Mouse (Mus musculus): ENCODE measurements around the gene Wnt1.
"Not testable (repeated sequence)": the region's sequence is repeated elsewhere in the genome, so short reads cannot be mapped to it uniquely, and the experiment has no call there.

The Wnt1 gene

DNA sequence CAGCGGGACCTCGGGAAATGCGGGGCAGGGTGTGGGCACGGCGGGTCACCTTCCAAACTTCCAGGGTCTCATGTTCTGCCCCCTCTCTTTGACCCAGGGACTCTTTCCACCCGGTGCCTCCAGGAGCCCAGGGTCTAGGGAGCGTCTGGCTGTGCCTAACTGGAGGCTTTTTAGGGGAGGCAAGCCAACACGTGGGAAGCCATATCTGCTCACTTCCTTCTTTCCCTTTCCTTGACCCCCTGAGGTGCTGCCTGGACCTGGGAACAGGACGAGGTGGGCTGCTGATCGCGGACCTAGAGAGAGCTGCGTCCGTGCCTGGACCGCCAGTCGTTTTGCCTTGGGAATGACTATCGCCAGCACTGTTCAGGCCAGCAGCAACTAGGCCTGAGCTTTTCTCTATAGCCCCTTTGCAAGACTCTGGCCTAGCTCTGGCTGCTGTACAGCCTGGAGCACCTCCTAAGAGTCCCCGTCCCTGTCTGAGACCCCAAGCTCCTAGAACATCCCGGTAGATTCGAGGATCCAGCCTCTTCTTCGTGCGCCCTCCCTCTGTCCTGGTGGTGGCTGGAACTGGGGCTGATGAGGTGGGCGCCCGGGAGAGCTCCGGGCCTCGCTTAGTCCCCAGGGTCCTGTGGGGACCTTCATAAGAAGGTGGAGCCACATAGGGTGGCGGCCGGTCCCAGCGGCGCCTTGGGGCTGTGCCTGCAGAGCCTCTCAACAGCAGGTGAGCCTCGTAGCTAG lies 16.6 kb downstream of the Wnt1 start:
- DNase-seq (ENCODE audit: low spot score), result no peak

DNA sequence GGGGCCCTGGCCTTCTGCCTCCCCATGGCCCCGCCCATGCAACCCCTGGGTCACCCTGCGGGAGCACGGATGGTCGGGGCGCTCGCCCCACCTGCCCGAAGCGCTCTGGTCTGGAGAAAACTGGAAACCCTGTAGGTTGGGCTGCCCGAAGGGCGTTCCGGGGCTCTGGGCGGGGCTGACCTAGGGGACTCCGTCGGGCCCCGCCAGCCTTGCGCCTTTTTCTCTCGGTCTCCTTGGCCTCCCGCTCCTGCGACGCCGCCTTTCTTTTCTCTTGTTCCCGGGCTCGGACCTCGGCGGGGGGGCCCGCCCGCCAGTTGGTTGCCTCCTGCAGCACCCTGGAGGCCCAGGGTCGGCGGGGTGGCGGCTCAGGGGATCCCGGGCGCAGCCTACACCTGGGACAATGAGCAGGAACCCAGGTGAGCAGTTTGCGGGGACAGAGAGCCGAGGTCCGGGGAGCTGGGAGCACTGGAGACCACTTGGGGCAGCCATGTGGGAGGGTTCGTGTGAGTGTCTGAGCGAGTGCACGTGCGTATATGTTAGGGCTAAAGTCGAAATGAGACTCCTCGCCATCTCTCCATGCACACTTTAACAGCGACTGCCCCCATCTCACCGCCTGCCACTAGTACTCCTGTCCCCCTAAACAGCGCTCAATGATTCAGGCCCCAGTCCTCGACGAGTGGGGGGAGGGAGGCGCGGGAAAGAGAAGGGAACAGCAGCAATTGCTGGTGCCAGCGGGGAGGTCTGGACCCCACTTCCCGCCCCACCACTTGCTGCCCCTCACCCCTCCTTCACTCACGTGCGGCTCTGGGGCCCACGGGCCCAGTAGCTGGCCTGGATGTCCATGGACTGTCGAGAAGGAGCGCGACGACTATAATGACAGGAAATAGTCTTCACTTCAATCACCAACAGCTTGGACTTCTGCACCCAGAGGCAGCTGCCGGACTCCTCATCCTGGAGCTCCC lies 17.4 kb downstream of the Wnt1 start:
- DNase-seq (ENCODE audit: low spot score), result no peak

DNA sequence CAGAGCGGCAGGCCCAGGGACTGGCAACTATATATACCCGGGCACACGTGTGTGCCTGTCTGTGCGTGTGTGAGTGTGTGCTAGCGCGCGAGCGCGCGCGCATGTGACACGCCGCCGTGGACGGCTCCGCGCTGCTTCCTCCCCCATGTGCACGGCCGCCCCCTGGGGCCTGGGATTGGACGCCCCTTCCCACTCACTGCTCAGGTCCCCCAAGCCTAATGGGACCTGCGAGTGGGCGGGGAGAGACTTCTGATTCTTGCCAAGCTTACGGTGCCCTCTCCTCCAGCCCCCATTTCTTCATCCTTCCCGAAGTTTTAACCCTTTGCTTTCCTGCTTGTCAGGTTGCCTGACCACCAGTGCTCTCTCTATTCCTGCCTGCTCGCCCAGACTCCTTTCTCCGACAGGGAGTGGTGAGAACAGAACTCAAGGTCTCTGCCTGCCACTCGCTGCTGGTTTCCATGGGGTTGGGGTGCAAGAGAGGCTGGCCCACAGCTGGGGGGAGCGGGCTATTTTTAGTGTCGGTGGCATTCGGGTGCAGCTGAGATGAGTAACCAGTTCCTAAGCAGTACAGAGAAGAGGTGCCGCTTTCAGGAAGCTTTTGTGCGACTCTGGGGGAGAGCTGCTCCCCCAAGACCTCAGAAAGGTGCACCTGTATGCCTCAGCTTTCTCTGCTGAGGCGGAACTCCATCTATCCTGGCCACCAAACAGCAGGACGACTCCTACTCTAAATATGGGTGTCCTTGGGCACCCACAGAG lies 18.4 kb downstream of the Wnt1 start:
- no peak for DNase-seq (ENCODE audit: low spot score)

DNA sequence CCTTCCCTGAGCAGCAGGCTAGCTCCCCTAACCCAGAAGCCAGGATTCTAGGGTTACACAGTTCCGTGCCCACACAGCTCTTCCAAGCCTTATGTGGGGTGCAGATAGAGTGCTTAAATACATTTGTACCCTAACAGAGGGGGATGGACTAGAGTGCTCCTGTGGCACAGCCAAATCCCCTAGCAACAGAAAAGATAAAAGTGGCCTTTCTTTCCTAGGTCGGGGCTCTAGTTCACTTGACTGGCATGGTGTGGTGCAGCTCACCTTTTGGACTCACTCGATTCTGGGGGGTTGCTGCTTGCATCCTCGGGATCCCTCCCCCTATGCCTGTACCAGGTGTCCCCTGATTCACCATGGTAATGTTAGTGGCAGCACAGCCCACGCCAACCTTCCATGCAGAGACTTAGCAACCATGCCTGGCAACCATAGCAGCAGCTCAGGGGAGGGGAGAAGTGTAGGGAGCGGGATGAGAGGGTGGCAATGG lies 19.0 kb downstream of the Wnt1 start:
- no peak for DNase-seq (ENCODE audit: low spot score)

DNA sequence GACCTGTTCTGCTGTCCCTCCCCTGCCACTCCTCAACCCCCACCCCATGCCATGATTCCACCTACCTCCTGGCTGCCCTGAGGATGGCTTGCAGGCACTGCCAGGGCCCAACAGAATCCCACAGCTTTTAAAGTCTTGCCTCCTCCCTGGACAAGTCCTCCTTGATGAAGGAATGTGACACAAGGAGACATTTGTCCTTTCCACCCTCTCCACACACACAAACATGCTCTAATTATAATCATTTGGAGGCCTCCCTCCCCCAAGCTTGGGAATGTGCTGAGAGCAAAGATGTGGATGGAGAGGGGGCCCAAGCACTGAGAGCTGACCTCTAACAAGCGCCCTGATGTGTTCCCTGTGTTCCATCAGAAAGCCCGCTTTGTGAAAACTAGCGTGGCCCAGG lies 19.7 kb downstream of the Wnt1 start, which contains the start of gene Ddn:
Ddn (minus strand) TSS at position 101 of the 400 bp plus-strand sequence.
- DNase-seq (ENCODE audit: low spot score), result no peak

DNA sequence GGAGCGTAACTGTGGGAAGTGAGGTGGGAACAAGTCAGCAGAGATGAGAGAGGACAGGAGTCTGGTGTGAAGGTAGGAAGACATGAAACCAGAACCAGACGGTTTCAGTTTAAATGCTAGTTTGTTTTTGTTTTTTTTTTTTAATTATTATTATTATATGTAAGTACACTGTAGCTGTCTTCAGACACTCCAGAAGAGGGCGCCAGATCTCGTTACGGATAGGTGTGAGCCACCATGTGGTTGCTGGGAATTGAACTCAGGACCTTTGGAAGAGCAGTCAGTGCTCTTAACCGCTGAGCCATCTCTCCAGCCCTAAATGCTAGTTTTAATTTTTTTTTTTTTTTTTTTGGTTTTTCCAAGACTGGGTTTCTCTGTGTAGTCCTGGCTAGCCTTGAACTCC lies 20.6 kb downstream of the Wnt1 start:
- not testable (repeated sequence) for DNase-seq (ENCODE audit: low spot score)

DNA sequence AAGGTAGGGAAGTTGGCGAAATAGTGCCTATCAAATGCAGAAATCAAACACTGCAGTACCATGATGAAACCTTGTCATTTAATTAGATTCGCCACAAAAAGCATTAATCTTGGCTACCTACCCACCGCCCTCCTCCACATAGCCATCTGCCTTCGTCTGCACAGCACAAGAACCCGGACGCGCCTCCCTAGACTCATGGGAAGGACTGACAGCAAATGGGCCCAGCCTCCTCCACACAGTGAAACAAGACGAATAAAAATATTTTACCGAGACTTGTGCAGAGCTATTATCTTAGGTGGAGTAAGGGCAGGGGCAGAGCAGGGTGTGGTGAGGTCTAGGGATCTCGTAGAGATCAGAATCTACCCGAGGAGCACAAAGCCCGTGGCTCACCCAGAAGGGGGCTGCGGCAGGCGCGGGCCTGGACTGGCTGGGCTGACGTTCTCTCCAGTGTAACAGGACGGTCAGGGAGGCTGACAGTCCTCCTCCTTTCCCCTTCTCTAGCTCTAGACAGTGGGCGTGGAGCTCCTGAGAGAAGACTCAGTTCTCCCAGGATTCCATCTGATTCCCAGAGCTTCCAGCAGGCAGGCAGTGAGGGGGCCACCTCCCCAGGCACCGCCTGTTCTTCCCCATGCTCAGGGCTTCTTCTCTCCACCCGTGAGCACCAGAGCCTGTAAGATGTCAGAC lies 23.2 kb downstream of the Wnt1 start:
- no peak for DNase-seq (ENCODE audit: low spot score)

DNA sequence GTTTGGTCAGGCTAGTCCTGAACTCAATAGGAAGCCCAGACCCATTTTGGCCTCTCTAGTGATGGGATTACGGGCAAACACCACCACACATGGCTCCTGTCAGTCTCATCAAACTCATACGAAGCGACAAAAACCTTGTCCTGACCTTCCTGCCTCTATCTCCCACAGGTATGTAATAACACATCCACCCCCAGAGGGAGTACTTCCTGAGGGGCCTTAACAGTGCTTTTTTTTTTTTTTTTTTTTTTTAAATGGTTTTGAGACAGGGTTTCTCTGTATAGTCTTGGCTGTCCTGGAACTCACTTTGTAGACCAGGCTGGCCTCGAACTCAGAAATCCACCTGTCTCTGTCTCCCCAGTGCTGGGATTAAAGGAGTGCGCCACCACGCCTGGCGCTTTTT lies 28.5 kb downstream of the Wnt1 start:
- DNase-seq (ENCODE audit: low spot score), result no peak

DNA sequence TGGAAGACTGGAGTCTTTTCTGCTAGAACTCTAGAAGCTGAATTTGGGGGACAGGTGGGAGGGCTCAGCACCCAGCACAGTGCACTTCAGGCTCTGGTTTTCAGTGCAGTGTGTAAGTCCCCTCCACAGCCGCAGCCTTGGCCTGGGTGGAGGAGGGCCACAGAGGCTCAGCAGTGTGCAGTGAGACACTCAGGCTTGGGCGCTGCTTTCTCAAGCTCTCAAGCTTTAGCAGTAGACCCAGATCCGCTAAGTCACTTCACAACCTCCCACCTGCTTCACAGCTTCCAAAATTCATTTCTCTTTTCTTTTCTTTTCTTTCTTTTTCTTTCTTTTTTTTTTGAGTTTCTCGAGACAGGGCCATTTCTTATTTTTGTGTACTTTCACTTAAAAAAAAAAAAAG lies 31.3 kb downstream of the Wnt1 start:
- no peak for DNase-seq (ENCODE audit: low spot score)

DNA sequence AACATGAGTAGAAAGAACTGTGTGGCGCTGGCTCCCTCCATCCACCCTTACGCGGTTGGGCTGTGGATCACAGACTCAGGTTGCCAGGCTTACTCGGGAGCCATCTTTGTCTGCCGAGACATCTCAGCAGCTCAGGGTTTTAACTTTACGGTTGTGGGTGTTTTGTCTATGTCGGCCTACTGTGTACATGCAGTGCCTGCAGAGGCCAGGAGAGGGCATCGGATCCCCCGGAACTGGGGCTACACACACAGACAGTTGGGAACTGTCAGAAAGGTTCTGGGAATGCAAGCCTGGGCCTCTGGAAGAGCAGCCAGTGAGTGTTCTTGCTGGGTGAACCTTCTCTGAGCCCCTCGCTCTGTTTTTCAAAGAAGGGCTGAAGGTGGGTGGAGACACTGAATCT lies 31.7 kb downstream of the Wnt1 start:
- no peak for DNase-seq (ENCODE audit: low spot score)

DNA sequence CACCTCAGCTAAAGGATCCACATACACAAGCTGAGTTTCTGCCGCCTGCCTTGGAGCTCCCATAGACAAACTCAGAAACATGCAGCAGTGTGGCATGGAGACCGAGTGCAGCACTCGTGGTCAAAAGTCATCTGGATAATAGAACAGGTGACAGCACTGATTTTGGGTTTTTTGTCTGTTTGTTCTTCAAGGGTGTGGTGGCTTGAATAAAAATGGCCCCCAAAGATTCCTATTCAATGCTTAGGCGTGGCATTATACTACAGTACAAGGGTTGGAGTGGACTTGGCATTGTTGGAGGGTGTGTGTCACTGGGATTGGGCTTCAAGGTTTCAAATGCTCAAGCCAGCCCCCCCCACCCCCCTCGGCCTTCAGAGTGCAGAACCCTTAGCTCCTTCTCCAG lies 32.5 kb downstream of the Wnt1 start:
- no peak for DNase-seq (ENCODE audit: low spot score)

DNA sequence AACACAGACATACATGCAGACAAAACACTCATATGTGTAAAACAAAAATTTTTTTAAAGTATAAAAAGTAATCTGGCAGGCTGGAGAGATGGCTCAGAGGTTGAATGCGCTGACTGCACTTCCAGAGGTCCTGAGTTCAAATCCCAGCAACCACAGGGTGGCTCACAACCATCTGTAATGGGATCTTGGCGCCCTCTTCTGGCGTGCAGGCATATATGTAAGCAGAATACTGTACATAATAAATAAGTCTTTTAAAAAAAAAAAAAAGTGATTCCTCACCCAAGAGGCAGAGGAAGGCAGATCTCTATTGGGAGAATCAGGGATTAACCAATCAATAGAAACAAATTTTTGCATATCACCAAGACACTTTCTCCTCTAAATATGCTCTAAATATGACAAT lies 33.8 kb downstream of the Wnt1 start:
- DNase-seq (ENCODE audit: low spot score), result no peak

DNA sequence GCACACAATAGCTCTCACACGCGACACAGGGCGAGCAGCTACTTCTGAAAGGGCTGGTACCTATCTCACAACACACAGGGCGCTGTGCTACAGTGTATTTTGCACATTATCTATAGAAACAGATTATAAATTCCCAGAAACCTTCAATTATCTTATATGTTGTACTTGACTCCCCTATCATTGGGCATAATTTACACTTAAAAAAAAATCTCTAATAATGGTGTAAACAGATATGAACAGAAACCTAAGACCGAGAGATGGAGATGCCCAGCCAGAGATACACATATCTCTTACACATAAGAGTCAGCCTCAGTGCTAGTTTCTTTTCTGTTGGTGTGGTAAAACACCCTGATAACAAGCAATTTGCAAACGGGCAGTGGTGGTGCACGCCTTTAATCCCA lies 38.0 kb downstream of the Wnt1 start:
- no peak for DNase-seq (ENCODE audit: low spot score)

DNA sequence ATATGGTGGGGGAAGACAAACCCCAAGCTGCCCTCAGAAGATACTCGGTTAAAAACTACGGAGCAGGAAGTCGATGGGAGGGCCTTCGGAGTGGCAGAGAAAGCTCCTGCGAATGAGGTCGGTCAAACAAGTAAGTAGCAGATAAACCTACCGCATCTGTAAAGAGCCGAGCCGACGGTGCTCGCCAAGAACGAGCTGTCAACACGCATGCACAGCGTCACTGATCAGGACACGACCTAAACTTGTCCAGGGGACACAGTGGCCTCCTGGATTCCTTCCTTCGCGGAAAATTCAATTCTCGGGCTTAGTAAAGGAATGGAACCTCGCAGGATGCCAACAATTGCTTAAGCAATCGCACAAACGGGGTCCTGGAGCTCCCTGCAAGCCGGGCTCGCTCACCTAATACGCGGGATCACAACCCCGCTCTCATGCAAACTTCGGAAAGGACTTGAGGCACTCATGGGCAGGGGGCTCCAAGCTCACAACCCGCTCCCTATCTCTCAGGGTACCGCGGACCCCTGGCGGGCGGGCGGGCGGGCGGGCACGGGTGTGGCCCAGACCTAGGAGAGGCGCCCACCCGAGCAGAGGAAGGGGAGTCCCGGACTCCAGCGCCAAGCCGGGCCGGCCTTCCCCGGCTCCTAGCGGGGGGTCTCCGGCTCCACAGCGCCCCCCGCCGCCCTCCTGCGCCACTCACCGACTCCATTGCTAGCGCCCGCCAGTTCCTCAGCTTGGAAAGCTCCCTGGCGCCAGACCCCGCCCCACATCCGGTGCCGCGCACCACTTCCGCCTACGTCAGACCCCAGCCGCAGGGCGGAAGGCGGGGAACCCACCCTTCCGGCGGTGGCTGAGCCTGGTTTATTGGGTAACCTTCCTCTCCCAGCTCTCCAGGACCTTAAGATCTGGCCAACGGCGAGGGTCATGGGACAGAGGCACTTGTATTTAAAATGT lies 41.4 kb downstream of the Wnt1 start, which contains the start of gene Prkag1:
Prkag1 (minus strand) TSS at position 786 of the 948 bp plus-strand sequence.
- peak; percentile 89 for DNase-seq (ENCODE audit: low spot score)

DNA sequence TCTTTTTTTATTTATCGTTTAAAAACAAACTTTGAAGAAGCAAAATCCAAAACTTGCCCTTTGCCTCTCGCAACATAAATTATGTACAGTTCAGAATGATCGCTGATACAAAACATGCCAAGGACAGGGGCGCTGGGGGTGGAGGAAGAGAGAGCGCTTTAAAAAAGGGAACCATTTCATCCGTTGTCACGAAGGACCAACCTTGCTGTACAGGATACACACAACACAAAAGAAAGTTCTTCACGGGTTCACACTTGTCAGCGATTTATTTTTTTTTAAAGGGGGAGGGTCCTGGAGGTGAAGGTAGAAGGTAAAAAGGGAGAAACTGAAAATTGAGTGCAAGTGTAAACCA lies 42.0 kb downstream of the Wnt1 start:
- no peak for DNase-seq (ENCODE audit: low spot score)

DNA sequence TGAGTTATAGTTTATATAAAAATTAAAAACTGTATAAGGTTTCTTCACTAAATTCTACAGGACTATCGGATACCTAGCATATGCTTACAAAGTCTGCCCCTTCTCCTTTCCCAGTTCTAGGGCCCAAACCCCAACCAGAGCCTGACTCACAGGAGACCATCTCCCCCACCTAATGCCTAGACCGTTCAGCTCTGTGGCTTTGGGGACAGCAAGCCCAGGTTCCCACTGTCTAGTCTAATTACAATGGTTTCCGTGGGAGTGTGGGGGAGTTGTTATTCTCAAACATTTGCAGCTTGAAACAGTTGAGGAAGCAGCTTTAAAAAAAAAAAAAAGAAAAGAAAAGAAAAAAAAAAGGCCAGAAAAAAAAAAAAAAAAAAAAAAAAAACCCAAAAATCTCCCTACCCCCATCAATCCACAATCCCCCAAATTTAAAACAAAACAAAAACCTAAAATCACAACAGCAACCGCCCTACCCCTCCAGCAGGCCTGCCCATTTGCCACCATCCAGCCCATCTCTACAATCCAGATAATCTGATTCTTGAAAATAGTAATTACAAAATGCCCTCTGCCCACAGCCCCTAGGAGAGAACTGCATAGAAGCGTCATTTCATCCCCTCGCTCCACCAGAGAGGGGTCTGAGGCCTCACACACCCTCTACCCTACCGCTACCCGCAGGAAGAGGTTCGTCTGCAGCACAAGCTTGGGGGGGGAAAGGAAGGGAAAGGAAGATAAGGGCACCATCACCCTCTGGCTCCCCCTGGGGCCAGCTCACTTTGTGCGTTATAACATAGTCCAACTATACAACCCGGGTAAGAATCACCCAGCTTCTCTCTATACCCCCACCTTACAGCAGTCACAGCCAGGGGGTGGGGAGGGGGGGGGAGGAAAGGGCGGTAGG lies 42.8 kb downstream of the Wnt1 start:
- no peak for DNase-seq (ENCODE audit: low spot score)

DNA sequence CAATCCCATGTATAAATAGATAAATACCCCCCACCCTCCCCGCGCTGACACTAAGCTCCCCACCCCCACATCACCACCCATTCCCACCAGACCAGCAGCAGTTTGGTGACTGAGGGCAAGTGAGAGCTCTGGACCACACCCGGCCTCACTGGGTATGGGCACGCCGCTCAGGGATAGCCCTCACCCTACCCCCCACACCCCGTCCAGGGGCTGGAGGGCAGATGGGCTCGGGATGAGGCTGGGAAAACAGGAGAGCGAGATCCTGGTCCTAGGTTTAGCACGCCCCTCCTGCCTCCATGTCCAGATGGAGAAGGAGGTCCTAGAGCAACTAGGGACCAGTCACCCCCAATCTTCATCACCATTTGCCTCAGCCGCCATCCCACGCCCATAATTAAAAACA lies 43.6 kb downstream of the Wnt1 start:
- no peak for DNase-seq (ENCODE audit: low spot score)

DNA sequence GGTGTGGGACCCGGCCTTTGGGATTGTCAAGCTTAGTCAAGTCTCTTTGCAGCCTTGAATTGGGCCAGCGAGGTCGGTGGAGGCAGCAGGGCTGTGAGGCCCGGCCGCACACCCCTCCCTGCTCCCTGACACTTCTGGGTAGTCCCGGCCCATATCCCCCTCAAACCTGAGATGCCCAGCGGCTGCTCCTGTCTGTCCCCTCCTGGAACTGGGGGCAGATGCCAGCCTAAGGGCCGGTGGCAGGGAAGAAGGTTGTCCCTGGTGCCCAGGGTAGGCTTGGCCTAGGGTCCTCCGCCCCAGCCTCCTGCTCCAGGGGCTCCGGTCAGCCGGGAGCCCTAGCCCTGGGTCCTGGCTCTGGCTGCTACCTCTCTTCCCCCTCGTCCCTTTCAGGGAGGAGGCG lies 44.4 kb downstream of the Wnt1 start:
- no peak for DNase-seq (ENCODE audit: low spot score)

DNA sequence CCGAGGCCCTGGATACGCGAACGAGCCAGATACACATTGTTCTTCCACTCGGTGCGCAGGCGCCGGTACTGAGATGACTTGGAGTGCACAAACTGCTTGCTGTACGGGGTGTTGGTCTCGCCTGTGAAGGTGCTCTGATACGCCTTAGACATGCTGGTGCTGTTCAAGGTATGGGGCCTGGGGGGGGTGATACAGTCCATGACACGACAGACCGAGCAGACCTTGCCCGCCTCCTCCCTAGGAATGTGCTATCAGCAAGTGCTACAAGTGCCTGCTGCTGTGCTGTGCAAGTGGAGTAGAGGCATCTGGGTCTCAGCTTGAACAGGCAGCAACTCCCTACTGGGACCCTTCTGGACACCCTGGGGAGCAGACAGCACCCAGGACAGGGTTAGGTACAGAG lies 45.6 kb downstream of the Wnt1 start:
- no peak for DNase-seq (ENCODE audit: low spot score)

Measured in urinary bladder, postnatal 10 days (tissue).